ENCODE assay signal across 43 mouse cellular contexts in the genomic region with DNA sequence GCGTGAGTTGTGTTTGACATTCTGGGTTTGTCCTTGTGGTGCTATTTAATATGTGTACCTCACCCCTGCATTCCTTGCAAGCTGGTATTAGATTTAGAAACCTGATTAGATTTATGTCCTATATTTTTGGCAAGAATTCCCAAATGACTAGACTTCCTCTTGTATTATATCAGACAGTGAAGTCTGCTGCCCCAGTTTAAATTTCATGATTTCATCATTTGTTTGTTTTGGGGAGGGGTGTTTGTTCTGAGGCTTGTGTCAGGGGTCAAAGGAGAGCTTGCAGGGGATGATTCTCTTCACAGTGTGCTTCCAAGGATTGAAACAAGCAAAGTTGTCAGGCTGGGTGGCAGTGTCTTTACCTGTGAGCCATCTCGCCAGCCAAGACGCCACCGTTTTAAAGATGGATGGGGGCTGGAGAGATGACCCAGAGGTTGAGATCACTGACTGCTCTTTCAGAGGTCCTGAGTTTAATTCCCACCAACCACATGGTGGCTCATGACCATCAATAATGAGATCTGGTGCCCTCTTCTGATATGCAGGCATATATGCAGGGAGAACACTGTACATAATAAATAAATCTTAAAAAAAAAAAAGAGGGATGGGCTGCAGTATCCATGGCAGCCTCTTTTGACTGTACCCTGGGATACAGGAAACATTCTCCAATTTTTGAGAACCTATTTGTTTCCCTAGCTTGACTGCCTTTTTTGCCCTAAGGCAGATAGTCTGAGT. TPM values are rescaled to one million over a fixed set of nuclear protein-coding genes. Genes with fewer than 3 reads are reported as not detected.
DNase-seq lines count a peak whose midpoint lies in the region; ATAC-seq and TF ChIP-seq lines count a peak whose summit lies in the region.
"Had no signal": no experiment of that assay in that cellular context is flagged by ENCODE, and none has a peak within 500 bp of the region (broad histone marks: within the 10 kb centered on the region; RNA-seq: fewer than 3 reads in every experiment).

No protein-coding gene starts in this region.

- H3K27ac ChIP-seq in gastrocnemius, adult 2 months: no peak overlapping the region
- H3K27ac ChIP-seq in layer of hippocampus, adult 2 months: no peak overlapping the region
- H3K27ac ChIP-seq in liver, embryonic 11.5 days (ENCODE audit: low read depth, low read length): peak overlapping the region; percentile 45
- H3K27ac ChIP-seq in liver, postnatal 0 days (ENCODE audit: low read depth): peak overlapping the region; percentile 66; the same call in 1 of the 2 replicates
- H3K27ac ChIP-seq: embryonic facial prominence, embryonic 10.5 days; embryonic facial prominence, embryonic 15.5 days; heart, embryonic 13.5 days; hindbrain, embryonic 10.5 days; intestine, embryonic 15.5 days; limb, embryonic 10.5 days; limb, embryonic 15.5 days; midbrain, embryonic 12.5 days; neural tube, embryonic 15.5 days had no signal

- peaks cover 48% of the 10 kb centered on the region for H3K36me3 ChIP-seq in liver, embryonic 11.5 days (ENCODE audit: control insufficient read depth, insufficient read depth, low read length)
- peaks cover 44% of the 10 kb centered on the region for H3K36me3 ChIP-seq in liver, postnatal 0 days (replicated peaks; ENCODE audit: insufficient read depth, low read length)

- DNase-seq in gastrocnemius, adult 2 months: no peak
- DNase-seq in gastrocnemius, postnatal 4 days (ENCODE audit: low spot score in 2 of 2): no peak
- DNase-seq in layer of hippocampus, adult 2 months (ENCODE audit: low spot score in 2 of 2): no peak
- no peak for DNase-seq in layer of hippocampus, postnatal 25 days (ENCODE audit: extremely low spot score in 1 of 2, low spot score in 1 of 2)
- no peak for DNase-seq in liver, embryonic 11.5 days (ENCODE audit: low spot score)
- DNase-seq in liver, postnatal 0 days: no peak
- no peak for DNase-seq in spleen, postnatal 14 days (ENCODE audit: low spot score in 2 of 2)
- no peak for DNase-seq in frontal cortex, postnatal 36 days (ENCODE audit: low spot score in 2 of 2)
- DNase-seq: adrenal gland, adult 2 months; adrenal gland, postnatal 36 days; cerebellum, adult 2 months; cerebellum, postnatal 14 days; gastrocnemius, postnatal 36 days; heart, postnatal 10 days; kidney, adult 9 months; kidney, postnatal 25 days; lung, postnatal 4 days; right cerebral cortex, postnatal 25 days; thymus, adult 18-20 months; thymus, postnatal 25 days had no signal

- no peaks in the 10 kb centered on the region for H3K4me1 ChIP-seq in liver, embryonic 11.5 days (replicated peaks; ENCODE audit: control insufficient read depth, insufficient read depth, low read length)
- H3K4me1 ChIP-seq in liver, postnatal 0 days (ENCODE audit: insufficient read depth): no peaks in the 10 kb centered on the region
- H3K4me1 ChIP-seq: embryonic facial prominence, embryonic 15.5 days; hindbrain, embryonic 10.5 days; intestine, embryonic 15.5 days; limb, embryonic 10.5 days; limb, embryonic 15.5 days; megakaryocyte, embryonic 14.5 days; midbrain, embryonic 12.5 days; neural tube, embryonic 15.5 days had no signal

- H3K27me3 ChIP-seq in liver, embryonic 11.5 days (replicated peaks; ENCODE audit: control insufficient read depth, insufficient read depth, low read length): no peaks in the 10 kb centered on the region
- no peaks in the 10 kb centered on the region for H3K27me3 ChIP-seq in liver, postnatal 0 days (ENCODE audit: insufficient read depth, low read length)
- H3K27me3 ChIP-seq: CH12.LX; embryonic facial prominence, embryonic 15.5 days; heart, embryonic 13.5 days; intestine, embryonic 15.5 days; limb, embryonic 15.5 days; midbrain, embryonic 12.5 days; neural tube, embryonic 15.5 days had no signal

- ATAC-seq in liver, embryonic 11.5 days (replicated peaks; ENCODE audit: low FRiP score): no peak
- peak; percentile 75 for ATAC-seq in liver, postnatal 0 days
- ATAC-seq: activated CD4-positive, CD25-positive, alpha-beta regulatory T cell, adult 4 months; forebrain, embryonic 14.5 days; hindbrain, embryonic 16.5 days; intestine, embryonic 15.5 days had no signal

- H3K9ac ChIP-seq in liver, embryonic 11.5 days (ENCODE audit: low read depth, low read length): no peak overlapping the region
- H3K9ac ChIP-seq in liver, postnatal 0 days (replicated peaks): no peak overlapping the region
- H3K9ac ChIP-seq: embryonic facial prominence, embryonic 15.5 days; heart, embryonic 13.5 days; intestine, embryonic 15.5 days; limb, embryonic 15.5 days; midbrain, embryonic 12.5 days; neural tube, embryonic 15.5 days had no signal

- H3K4me3 ChIP-seq in gastrocnemius, adult 2 months: no peak overlapping the region
- no peak overlapping the region for H3K4me3 ChIP-seq in layer of hippocampus, adult 2 months
- H3K4me3 ChIP-seq in liver, embryonic 11.5 days (ENCODE audit: low read depth, low read length): no peak overlapping the region
- no peak overlapping the region for H3K4me3 ChIP-seq in liver, postnatal 0 days (ENCODE audit: low read depth, low read length)
- H3K4me3 ChIP-seq: embryonic facial prominence, embryonic 10.5 days; embryonic facial prominence, embryonic 15.5 days; heart, embryonic 13.5 days; hindbrain, embryonic 10.5 days; intestine, embryonic 15.5 days; limb, embryonic 10.5 days; limb, embryonic 15.5 days; megakaryocyte, embryonic 14.5 days; midbrain, embryonic 12.5 days; neural tube, embryonic 15.5 days had no signal

- intact Hi-C loops in gastrocnemius, adult 2 months (cut with DNase I): no loop called here

- 81% methylated on average over 4 of the region's 4 CpGs for WGBS in liver, embryonic 11.5 days
- WGBS in liver, postnatal 0 days (ENCODE audit: insufficient replicate concordance): 60% methylated on average over 4 of the region's 4 CpGs

- 0 out of 2 replicates have a peak, but pooled peaks have one; percentile 2 for TF ChIP-seq CTCF in gastrocnemius, adult 2 months (IDR thresholded peaks at IDR 0.05)
- TF ChIP-seq CTCF in layer of hippocampus, adult 2 months (conservative IDR thresholded peaks at IDR 0.05): peak; percentile 55
- peak; percentile 34 for TF ChIP-seq CTCF in liver, postnatal 0 days (IDR thresholded peaks at IDR 0.05; ENCODE audit: low read depth)

- TF ChIP-seq EP300 in liver, postnatal 0 days (IDR thresholded peaks at IDR 0.05; ENCODE audit: low read depth): peak; percentile 57; the same call in 1 of the 2 replicates

- no peak overlapping the region for H3K4me2 ChIP-seq in liver, embryonic 11.5 days
- H3K4me2 ChIP-seq in liver, postnatal 0 days (ENCODE audit: low read depth, low read length): no peak overlapping the region
- H3K4me2 ChIP-seq: embryonic facial prominence, embryonic 15.5 days; heart, embryonic 13.5 days; intestine, embryonic 15.5 days; limb, embryonic 15.5 days; midbrain, embryonic 12.5 days; neural tube, embryonic 15.5 days had no signal

- 0 out of 2 replicates have a peak, but pooled peaks cover 2% of the 10 kb centered on the region for H3K9me3 ChIP-seq in liver, embryonic 11.5 days (ENCODE audit: control insufficient read depth, low read length)
- H3K9me3 ChIP-seq in liver, postnatal 0 days (ENCODE audit: low read length): peaks cover 10% of the 10 kb centered on the region
- H3K9me3 ChIP-seq: intestine, embryonic 15.5 days; limb, embryonic 10.5 days; limb, embryonic 15.5 days had no signal

RNA-seq across cellular contexts. Expression of a gene that starts 8.5 kb away (rescaled TPM):
- 10 to 100 TPM; 27.2 to 33.5 TPM for total RNA-seq in gastrocnemius, adult 2 months (2021)
- total RNA-seq in gastrocnemius, postnatal 4 days (2021): 10 to 100 TPM; 66.5 to 66.8 TPM
- total RNA-seq in layer of hippocampus, adult 2 months (2021): 10 to 100 TPM; 79.3 to 84.1 TPM
- total RNA-seq in layer of hippocampus, postnatal 25 days (2021): 10 to 100 TPM; 85.3 to 87.3 TPM
- 52.1 and 58.7 TPM in 2 replicates for polyA plus RNA-seq in liver, embryonic 11.5 days (2014; fragmentation: Nextera tagmentation; extraction: Ambion mirVana)
- polyA plus RNA-seq in liver, postnatal 0 days (2015; fragmentation: Nextera tagmentation; extraction: Ambion mirVana): 24.3 and 25.1 TPM in 2 replicates

RNA-seq across cellular contexts. Expression of a gene that starts 19.9 kb away (rescaled TPM):
- 10 to 100 TPM; 12.9 to 25.5 TPM for total RNA-seq in gastrocnemius, adult 2 months (2021)
- total RNA-seq in gastrocnemius, postnatal 4 days (2021): 10 to 100 TPM; 13.5 to 15.7 TPM
- total RNA-seq in layer of hippocampus, adult 2 months (2021): 100 to 1,000 TPM; 111 to 112 TPM
- total RNA-seq in layer of hippocampus, postnatal 25 days (2021): 100 to 1,000 TPM; 116 to 118 TPM
- 2.1 TPM in 2 replicates for polyA plus RNA-seq in liver, embryonic 11.5 days (2014; fragmentation: Nextera tagmentation; extraction: Ambion mirVana)
- 2.7 TPM in 2 replicates for polyA plus RNA-seq in liver, postnatal 0 days (2015; fragmentation: Nextera tagmentation; extraction: Ambion mirVana)

RNA-seq across cellular contexts. Expression of a gene that starts 32.3 kb away (rescaled TPM):
- total RNA-seq in gastrocnemius, adult 2 months (2021): not detected
- not detected for total RNA-seq in gastrocnemius, postnatal 4 days (2021)
- not detected for total RNA-seq in layer of hippocampus, adult 2 months (2021)
- not detected for total RNA-seq in layer of hippocampus, postnatal 25 days (2021)
- not detected in 2 replicates for polyA plus RNA-seq in liver, embryonic 11.5 days (2014; fragmentation: Nextera tagmentation; extraction: Ambion mirVana)
- polyA plus RNA-seq in liver, postnatal 0 days (2015; fragmentation: Nextera tagmentation; extraction: Ambion mirVana): not detected in 2 replicates
- total RNA-seq: adrenal gland, adult 2 months; adrenal gland, postnatal 36 days; CH12.LX; gastrocnemius, adult 18-20 months; gastrocnemius, postnatal 36 days; heart, adult 8-10 months; heart, postnatal 10 days; layer of hippocampus, adult 18-20 months; layer of hippocampus, postnatal 14 days had no signal
- polyA plus RNA-seq: adrenal gland, adult 2 months; brain, embryonic 14.5 days; C2C12; cerebellum, adult 2 months; embryonic facial prominence, embryonic 10.5 days; embryonic facial prominence, embryonic 15.5 days; forebrain, embryonic 14.5 days; heart, embryonic 13.5 days; hindbrain, embryonic 10.5 days; hindbrain, embryonic 16.5 days; intestine, embryonic 15.5 days; limb, embryonic 10.5 days; limb, embryonic 15.5 days; lung, embryonic 16.5 days; neural tube, embryonic 15.5 days; stomach, embryonic 16.5 days had no signal

RNA-seq across cellular contexts. Expression of a gene that starts 45.0 kb away (rescaled TPM):
- total RNA-seq in gastrocnemius, adult 2 months (2021): 1 to 10 TPM; 7.6 to 9.4 TPM
- 1 to 10 TPM in 1 of 2 experiments, under 1 TPM in 1; 0.96 to 1.9 TPM for total RNA-seq in gastrocnemius, postnatal 4 days (2021)
- 1 to 10 TPM; 6.2 to 6.9 TPM for total RNA-seq in layer of hippocampus, adult 2 months (2021)
- 10 to 100 TPM in 1 of 2 experiments, 1 to 10 TPM in 1; 3.9 to 11.3 TPM for total RNA-seq in layer of hippocampus, postnatal 25 days (2021)
- 4.4 and 7.4 TPM in 2 replicates for polyA plus RNA-seq in liver, embryonic 11.5 days (2014; fragmentation: Nextera tagmentation; extraction: Ambion mirVana)
- polyA plus RNA-seq in liver, postnatal 0 days (2015; fragmentation: Nextera tagmentation; extraction: Ambion mirVana): 5.8 and 6.1 TPM in 2 replicates
- total RNA-seq: ES-E14 had no signal

RNA-seq across cellular contexts. Expression of a gene that starts 49.0 kb away (rescaled TPM):
- 10 to 100 TPM; 21.7 to 24.7 TPM for total RNA-seq in gastrocnemius, adult 2 months (2021)
- 10 to 100 TPM; 20.8 to 22.2 TPM for total RNA-seq in gastrocnemius, postnatal 4 days (2021)
- 10 to 100 TPM; 40.8 to 41.0 TPM for total RNA-seq in layer of hippocampus, adult 2 months (2021)
- 10 to 100 TPM; 41.0 to 45.2 TPM for total RNA-seq in layer of hippocampus, postnatal 25 days (2021)
- polyA plus RNA-seq in liver, embryonic 11.5 days (2014; fragmentation: Nextera tagmentation; extraction: Ambion mirVana): 49.1 and 52.8 TPM in 2 replicates
- 43.5 and 46.2 TPM in 2 replicates for polyA plus RNA-seq in liver, postnatal 0 days (2015; fragmentation: Nextera tagmentation; extraction: Ambion mirVana)

Comparison
In these comparisons a context has a peak if more than half of its experiments do, and no peak if none do; other contexts are left out.
1. H3K27ac ChIP-seq: peak in liver, embryonic 11.5 days (single experiment) and liver, postnatal 0 days (single experiment); none in gastrocnemius, adult 2 months (single experiment) and layer of hippocampus, adult 2 months (single experiment).
2. CTCF ChIP-seq: peak in every context shown above with its lines; median percentile 55 in layer of hippocampus, adult 2 months; 34 in liver, postnatal 0 days; 2 in gastrocnemius, adult 2 months.
3. RNA of a gene that starts 19.9 kb away (total RNA-seq): 116 to 118 TPM in layer of hippocampus, postnatal 25 days and 111 to 112 TPM in layer of hippocampus, adult 2 months; 12.9 to 25.5 TPM in gastrocnemius, adult 2 months and 13.5 to 15.7 TPM in gastrocnemius, postnatal 4 days; every median in the first group is over 4 times any median in the second.